Mouse (Mus musculus) heart, postnatal 0 days (tissue): Measurements from ENCODE around the gene Peli2.

Source experiments
- CTCF ChIP-seq: IDR thresholded peaks from 2 replicates; pipeline ENCODE4 v1.5.1; 2016; ENCODE audit warnings: antibody characterized with exemption, control low read depth, low read depth
- EP300 ChIP-seq: IDR thresholded peaks from 2 replicates; pipeline ENCODE4 v1.6.1; 2016; ENCODE audit warnings: antibody characterized with exemption, low read depth

DNA sequence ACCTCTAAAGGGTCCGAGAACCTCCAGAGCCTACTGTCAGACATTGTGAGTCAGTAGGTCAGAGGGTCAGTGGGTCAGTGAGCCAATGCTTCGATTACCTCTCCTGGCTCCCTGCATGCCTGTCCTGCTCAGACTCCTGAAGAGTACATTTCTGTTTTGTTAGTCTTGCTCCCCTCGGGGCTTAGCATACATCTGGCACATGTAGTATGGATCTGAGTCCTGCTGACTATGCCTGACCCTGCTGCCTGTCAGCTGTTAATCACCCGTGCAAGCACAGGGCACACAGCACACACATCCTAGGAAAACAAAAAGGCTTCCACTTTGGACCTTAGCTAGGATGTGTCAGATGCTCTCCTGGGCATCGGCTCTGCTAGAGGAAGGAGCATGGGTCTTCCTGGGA lies 134.7 kb downstream of the Peli2 start:
- TF ChIP-seq CTCF (no peak), EP300 (no peak)
